ENCODE assay signal across 19 mouse cellular contexts in the genomic region with DNA sequence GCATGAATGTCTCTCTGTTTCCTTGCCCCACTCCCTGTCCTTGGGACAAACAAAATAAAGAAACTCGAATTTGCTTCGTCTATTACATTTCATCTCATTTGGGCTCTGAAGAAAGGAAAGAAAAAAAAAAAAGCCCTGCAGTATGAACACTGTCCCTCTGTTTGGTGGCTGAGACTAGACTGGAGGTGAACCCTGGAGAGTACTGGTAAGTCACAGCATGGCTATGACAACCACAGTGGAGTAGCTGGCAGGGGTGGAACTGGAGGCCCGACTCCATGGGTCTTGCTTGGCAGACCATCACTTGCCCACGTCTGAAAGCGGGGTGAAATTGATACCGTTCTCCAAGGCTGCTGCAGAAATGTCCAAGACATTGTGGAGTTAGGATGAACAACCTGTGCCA.
A peak's percentile ranks its signal among the peaks of the same experiment; 100 is the strongest.
DNase-seq lines count a peak whose midpoint lies in the region; ATAC-seq lines count a peak whose summit lies in the region.
"Had no signal": no experiment of that assay in that cellular context is flagged by ENCODE, and none has a peak within 500 bp of the region (broad histone marks: within the 10 kb centered on the region; RNA-seq: fewer than 3 reads in every experiment).

No protein-coding gene starts in this region.

- no peaks in the 10 kb centered on the region for H3K9me3 ChIP-seq in embryonic facial prominence, embryonic 12.5 days
- no peaks in the 10 kb centered on the region for H3K9me3 ChIP-seq in embryonic facial prominence, embryonic 10.5 days
- H3K9me3 ChIP-seq in midbrain, embryonic 10.5 days (replicated peaks) = no peaks in the 10 kb centered on the region
- H3K9me3 ChIP-seq in midbrain, embryonic 11.5 days (ENCODE audit: control insufficient read depth, low read length) = no peaks in the 10 kb centered on the region
- no peaks in the 10 kb centered on the region for H3K9me3 ChIP-seq in hindbrain, embryonic 14.5 days (ENCODE audit: control insufficient read depth, low read length)
- H3K9me3 ChIP-seq in neural tube, embryonic 15.5 days (replicated peaks) = no peaks in the 10 kb centered on the region
- H3K9me3 ChIP-seq: G1E had no signal

- no peak overlapping the region for H3K4me2 ChIP-seq in embryonic facial prominence, embryonic 12.5 days (replicated peaks)
- no peak overlapping the region for H3K4me2 ChIP-seq in midbrain, embryonic 11.5 days
- H3K4me2 ChIP-seq in hindbrain, embryonic 14.5 days (replicated peaks) = no peak overlapping the region
- no peak overlapping the region for H3K4me2 ChIP-seq in neural tube, embryonic 15.5 days

- H3K9ac ChIP-seq in embryonic facial prominence, embryonic 12.5 days = no peak overlapping the region
- no peak overlapping the region for H3K9ac ChIP-seq in midbrain, embryonic 11.5 days (ENCODE audit: low read length)
- no peak overlapping the region for H3K9ac ChIP-seq in hindbrain, embryonic 14.5 days
- H3K9ac ChIP-seq in neural tube, embryonic 15.5 days (replicated peaks) = no peak overlapping the region

- no peaks in the 10 kb centered on the region for H3K27me3 ChIP-seq in embryonic facial prominence, embryonic 12.5 days
- no peaks in the 10 kb centered on the region for H3K27me3 ChIP-seq in embryonic facial prominence, embryonic 10.5 days (replicated peaks; ENCODE audit: low read depth, poor library complexity, severe bottlenecking)
- no peaks in the 10 kb centered on the region for H3K27me3 ChIP-seq in midbrain, embryonic 10.5 days (ENCODE audit: low read depth, poor library complexity, severe bottlenecking)
- no peaks in the 10 kb centered on the region for H3K27me3 ChIP-seq in midbrain, embryonic 11.5 days (ENCODE audit: control insufficient read depth, insufficient read depth, low read length)
- no peaks in the 10 kb centered on the region for H3K27me3 ChIP-seq in hindbrain, embryonic 14.5 days (ENCODE audit: control insufficient read depth, insufficient read depth, low read length)
- H3K27me3 ChIP-seq in neural tube, embryonic 15.5 days (replicated peaks) = no peaks in the 10 kb centered on the region

- 78% methylated on average over 6 of the region's 6 CpGs for WGBS in embryonic facial prominence, embryonic 12.5 days
- WGBS in embryonic facial prominence, embryonic 10.5 days = 83% methylated on average over 6 of the region's 6 CpGs
- WGBS in midbrain, embryonic 10.5 days = 90% methylated on average over 6 of the region's 6 CpGs
- 82% methylated on average over 6 of the region's 6 CpGs for WGBS in midbrain, embryonic 11.5 days
- 79% methylated on average over 6 of the region's 6 CpGs for WGBS in hindbrain, embryonic 14.5 days
- WGBS in neural tube, embryonic 15.5 days = 79% methylated on average over 6 of the region's 6 CpGs

- ATAC-seq in embryonic facial prominence, embryonic 12.5 days (ENCODE audit: insufficient number of reproducible peaks, insufficient read depth, low FRiP score, low TSS enrichment) = no peak
- ATAC-seq in midbrain, embryonic 11.5 days (ENCODE audit: low FRiP score) = no peak
- no peak for ATAC-seq in hindbrain, embryonic 14.5 days (ENCODE audit: low FRiP score)
- ATAC-seq in neural tube, embryonic 15.5 days (ENCODE audit: low FRiP score) = no peak
- ATAC-seq: CD4-positive, CD25-positive, alpha-beta regulatory T cell, adult 4 months had no signal

- peaks cover 37% of the 10 kb centered on the region for H3K4me1 ChIP-seq in embryonic facial prominence, embryonic 12.5 days
- H3K4me1 ChIP-seq in embryonic facial prominence, embryonic 10.5 days = peaks cover 68% of the 10 kb centered on the region
- H3K4me1 ChIP-seq in midbrain, embryonic 10.5 days = peaks cover 75% of the 10 kb centered on the region
- peaks cover 44% of the 10 kb centered on the region for H3K4me1 ChIP-seq in midbrain, embryonic 11.5 days (ENCODE audit: control insufficient read depth, insufficient read depth, low read length)
- peaks cover 58% of the 10 kb centered on the region for H3K4me1 ChIP-seq in hindbrain, embryonic 14.5 days (replicated peaks; ENCODE audit: control insufficient read depth, insufficient read depth, low read length)
- peaks cover 64% of the 10 kb centered on the region for H3K4me1 ChIP-seq in neural tube, embryonic 15.5 days

- H3K27ac ChIP-seq in embryonic facial prominence, embryonic 12.5 days = 0 out of 2 replicates have a peak overlapping the region, but pooled peaks have one; percentile 30
- H3K27ac ChIP-seq in embryonic facial prominence, embryonic 10.5 days (replicated peaks) = no peak overlapping the region
- H3K27ac ChIP-seq in midbrain, embryonic 10.5 days (replicated peaks) = peak overlapping the region; percentile 72; the same call in 1 of the 2 replicates
- H3K27ac ChIP-seq in midbrain, embryonic 11.5 days (ENCODE audit: low read depth, low read length) = no peak overlapping the region
- peak overlapping the region; percentile 59 for H3K27ac ChIP-seq in hindbrain, embryonic 14.5 days
- H3K27ac ChIP-seq in neural tube, embryonic 15.5 days (replicated peaks) = peak overlapping the region; percentile 63
- H3K27ac ChIP-seq: stomach, postnatal 0 days had no signal

- DNase-seq in embryonic facial prominence, embryonic 10.5 days (ENCODE audit: low spot score) = no peak
- no peak for DNase-seq in midbrain, embryonic 10.5 days (ENCODE audit: low spot score)
- DNase-seq in midbrain, embryonic 11.5 days (ENCODE audit: low spot score, missing footprints) = no peak
- DNase-seq in hindbrain, embryonic 14.5 days (ENCODE audit: low spot score) = no peak
- DNase-seq in urinary bladder, postnatal 25 days (ENCODE audit: low spot score) = no peak
- DNase-seq in right cerebral cortex, adult 18-20 months = no peak
- DNase-seq: cerebellum, adult 11 months; cerebellum, postnatal 14 days; kidney, adult 8-10 months; kidney, postnatal 36 days; left cerebral cortex, postnatal 4 days; lung, adult 18-20 months; right cerebral cortex, postnatal 14 days; thymus, postnatal 14 days had no signal

- H3K36me3 ChIP-seq in embryonic facial prominence, embryonic 12.5 days = peaks cover 8% of the 10 kb centered on the region; the same call in 1 of the 2 replicates
- H3K36me3 ChIP-seq in embryonic facial prominence, embryonic 10.5 days (replicated peaks) = peaks cover 83% of the 10 kb centered on the region
- H3K36me3 ChIP-seq in midbrain, embryonic 10.5 days = peaks cover 83% of the 10 kb centered on the region
- H3K36me3 ChIP-seq in midbrain, embryonic 11.5 days (ENCODE audit: control insufficient read depth, insufficient read depth, low read length) = peaks cover 6% of the 10 kb centered on the region; the same call in 1 of the 2 replicates
- H3K36me3 ChIP-seq in hindbrain, embryonic 14.5 days (replicated peaks; ENCODE audit: control insufficient read depth, insufficient read depth) = no peaks in the 10 kb centered on the region; the same call in 1 of the 2 replicates
- H3K36me3 ChIP-seq in neural tube, embryonic 15.5 days = no peaks in the 10 kb centered on the region

- no peak overlapping the region for H3K4me3 ChIP-seq in embryonic facial prominence, embryonic 12.5 days
- H3K4me3 ChIP-seq in embryonic facial prominence, embryonic 10.5 days = no peak overlapping the region
- no peak overlapping the region for H3K4me3 ChIP-seq in midbrain, embryonic 10.5 days
- no peak overlapping the region for H3K4me3 ChIP-seq in midbrain, embryonic 11.5 days (ENCODE audit: low read depth, low read length)
- no peak overlapping the region for H3K4me3 ChIP-seq in hindbrain, embryonic 14.5 days (replicated peaks; ENCODE audit: low read length)
- H3K4me3 ChIP-seq in neural tube, embryonic 15.5 days (replicated peaks) = no peak overlapping the region

Comparison
In these comparisons a context has a peak if more than half of its experiments do, and no peak if none do; other contexts are left out.
1. H3K27ac ChIP-seq: peak in embryonic facial prominence, embryonic 12.5 days (single experiment), midbrain, embryonic 10.5 days (single experiment), hindbrain, embryonic 14.5 days (single experiment) and neural tube, embryonic 15.5 days (single experiment); none in embryonic facial prominence, embryonic 10.5 days (single experiment) and midbrain, embryonic 11.5 days (single experiment).